Mouse (Mus musculus): Measurements from ENCODE around the gene Hoxa7. TPM values are rescaled to one million over a fixed set of nuclear protein-coding genes. Genes with fewer than 3 reads are reported as not detected.

The Hoxa7 gene
- 11.4 and 11.5 TPM in 2 replicates for polyA plus RNA-seq (2012; ENCODE audit: insufficient read depth, insufficient read length, missing spikeins)

DNA sequence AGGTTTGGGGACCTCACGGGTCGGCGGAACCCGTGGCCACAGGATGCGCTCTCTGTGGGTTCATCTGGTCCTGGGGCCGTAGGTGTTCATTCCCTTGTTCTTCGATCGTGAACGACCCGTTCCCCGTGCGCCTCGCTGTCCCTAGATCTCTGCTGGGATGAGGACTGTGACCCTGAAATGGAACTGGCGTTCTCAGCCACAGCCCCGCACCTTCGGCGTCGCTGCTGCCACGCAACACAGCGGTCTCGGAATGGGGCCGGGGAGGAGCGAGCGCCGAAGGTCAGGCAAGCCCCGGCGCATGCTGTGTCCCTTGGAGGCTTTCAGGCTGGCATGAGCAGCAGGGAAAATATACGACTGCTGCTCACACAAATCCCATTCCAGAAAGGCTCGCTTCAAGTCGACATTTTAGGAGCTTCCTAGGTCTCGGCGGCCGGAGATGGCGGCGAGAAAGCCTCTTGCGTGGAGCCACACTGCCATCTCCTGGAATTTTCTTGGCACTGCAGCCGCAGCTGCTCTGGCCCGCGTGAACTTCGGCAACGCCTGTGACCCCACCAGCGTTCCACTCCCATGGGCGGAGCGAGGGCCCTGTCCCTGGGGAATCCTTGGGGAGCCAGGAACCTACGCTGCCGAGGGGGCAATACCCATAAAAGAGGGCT is at the start of gene Hoxa7:
Hoxa7 (minus strand) TSS at position 518 of the 656 bp plus-strand sequence.
- H3K4me1 ChIP-seq (ENCODE audit: control insufficient read depth, insufficient read depth, insufficient read length, low read length) = no peaks in the 10 kb centered on the region; the same call in 1 of the 2 replicates
- no peak within 1 kb of the TSS for H3K27ac ChIP-seq (replicated peaks; ENCODE audit: low read depth, low read length)
- H3K4me3 ChIP-seq (ENCODE audit: insufficient read depth, low read depth, low read length) = peak within 1 kb of the TSS; percentile 74

DNA sequence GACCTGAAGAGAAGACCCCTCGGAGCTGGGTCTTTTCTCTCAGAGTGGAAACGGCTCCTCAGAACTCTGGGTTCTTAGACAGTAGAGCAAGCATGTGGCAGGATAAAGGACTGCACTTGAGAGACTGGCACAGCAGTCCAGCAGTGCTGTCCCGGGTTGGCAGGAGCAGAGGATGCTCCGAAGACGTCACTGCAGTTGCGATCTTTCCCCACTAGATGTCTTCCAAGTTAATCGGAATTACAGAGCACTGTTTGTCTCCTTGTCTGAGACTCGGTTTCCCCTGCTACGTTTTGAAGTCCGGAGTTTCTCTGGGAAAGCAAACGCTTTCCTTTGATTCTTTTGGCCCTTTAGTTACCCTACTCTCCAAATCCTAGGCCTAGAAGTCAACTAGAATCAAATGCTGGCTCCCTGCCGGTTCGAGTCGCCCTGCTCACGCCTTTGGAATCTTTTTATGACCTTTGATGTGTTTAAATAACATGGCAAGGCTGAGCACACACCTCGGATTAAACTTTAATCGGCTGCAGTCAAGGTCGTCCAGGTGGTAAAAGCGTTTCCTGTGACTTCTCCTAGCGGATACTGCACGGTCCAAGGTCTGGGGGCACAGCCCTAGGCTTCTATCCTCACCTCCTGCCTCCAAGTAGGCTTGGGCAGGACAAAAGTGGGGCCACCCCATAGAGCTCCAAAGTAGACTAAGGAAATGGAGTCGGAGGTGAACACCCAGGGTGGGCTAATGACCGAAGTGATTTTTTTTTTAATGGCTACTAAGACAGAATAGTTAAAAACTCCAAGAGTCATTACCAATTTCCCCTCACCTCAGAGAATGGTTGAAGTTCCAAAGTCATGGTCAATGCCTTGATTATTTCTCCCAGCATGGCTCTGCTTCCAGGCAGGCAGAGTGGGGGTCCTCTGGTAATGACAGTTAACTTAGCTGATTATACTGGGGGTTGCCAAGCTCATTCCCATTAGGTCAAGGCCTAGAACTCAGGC is 49.1 kb upstream of the Hoxa7 start:
- H3K4me3 ChIP-seq (ENCODE audit: insufficient read depth, low read depth, low read length) = no peak overlapping the region
- no peaks in the 10 kb centered on the region for H3K4me1 ChIP-seq (ENCODE audit: control insufficient read depth, insufficient read depth, insufficient read length, low read length)
- H3K27ac ChIP-seq (replicated peaks; ENCODE audit: low read depth, low read length) = no peak overlapping the region

DNA sequence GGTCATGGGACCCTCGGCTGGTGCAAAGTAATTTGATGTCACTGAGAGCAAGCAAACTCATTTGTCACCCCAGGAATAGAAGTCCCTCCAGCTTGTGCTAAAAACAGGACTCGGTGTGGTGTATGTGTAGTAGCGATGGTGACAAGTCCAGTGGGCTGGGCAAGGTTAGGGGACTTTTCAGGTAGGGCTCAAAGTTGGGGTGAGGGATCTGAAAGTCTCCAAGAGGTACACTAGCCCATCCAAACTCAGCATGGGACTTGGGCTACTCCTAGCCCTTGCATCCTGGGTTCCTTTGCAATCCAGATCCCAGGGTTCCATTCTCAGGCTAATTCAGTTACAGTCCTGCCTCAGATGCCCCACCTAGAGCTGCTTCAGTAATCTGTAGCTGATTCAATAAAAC is 47.1 kb upstream of the Hoxa7 start:
- no peak overlapping the region for H3K27ac ChIP-seq (replicated peaks; ENCODE audit: low read depth, low read length)
- H3K4me1 ChIP-seq (ENCODE audit: control insufficient read depth, insufficient read depth, insufficient read length, low read length) = no peaks in the 10 kb centered on the region
- H3K4me3 ChIP-seq (ENCODE audit: insufficient read depth, low read depth, low read length) = no peak overlapping the region

DNA sequence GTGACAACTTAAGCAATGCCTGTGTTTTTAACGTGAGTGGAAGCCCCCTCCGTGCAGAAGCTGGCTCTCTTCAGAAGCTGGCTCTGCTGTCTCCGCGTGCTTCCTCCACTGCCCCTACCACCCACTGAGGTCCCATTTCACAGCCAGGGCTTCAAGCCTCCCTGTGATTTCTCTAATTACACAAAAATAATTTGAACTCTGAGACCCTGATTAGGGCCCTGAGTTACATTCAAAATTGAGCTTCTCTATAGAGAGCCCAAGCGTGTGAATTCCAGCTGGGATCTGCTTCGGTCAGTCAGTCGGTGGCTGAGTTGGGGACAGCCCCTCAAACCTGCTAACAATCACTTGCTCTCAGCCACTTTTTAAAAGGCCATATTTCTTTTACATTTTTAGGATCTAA is 46.7 kb upstream of the Hoxa7 start:
- Histone ChIP-seq H3K27ac (replicated peaks; ENCODE audit: low read depth, low read length) (no peak overlapping the region), H3K4me3 (ENCODE audit: insufficient read depth, low read depth, low read length) (no peak overlapping the region), H3K4me1 (ENCODE audit: control insufficient read depth, insufficient read depth, insufficient read length, low read length) (no peaks in the 10 kb centered on the region)

DNA sequence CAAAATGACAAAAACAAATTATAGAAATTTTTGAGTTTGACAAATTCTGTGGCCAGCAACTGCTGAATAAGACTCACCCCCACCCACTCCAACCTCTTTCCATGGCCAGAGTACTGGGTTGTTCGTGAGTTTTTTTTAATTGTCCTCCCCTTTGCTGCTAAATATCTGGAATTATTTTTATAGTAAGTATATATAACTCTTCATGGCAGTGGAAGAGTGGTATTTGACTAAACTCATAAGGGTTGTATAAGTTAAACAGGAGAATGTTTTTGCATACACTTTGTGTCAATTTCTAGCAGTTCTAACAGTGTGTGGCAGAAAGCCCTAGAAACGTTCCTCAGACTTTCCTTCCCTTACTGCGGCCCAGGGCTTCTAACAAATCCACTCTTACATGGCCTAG is 46.0 kb upstream of the Hoxa7 start:
- H3K4me3 ChIP-seq (ENCODE audit: insufficient read depth, low read depth, low read length) = no peak overlapping the region
- H3K27ac ChIP-seq (replicated peaks; ENCODE audit: low read depth, low read length) = no peak overlapping the region
- no peaks in the 10 kb centered on the region for H3K4me1 ChIP-seq (ENCODE audit: control insufficient read depth, insufficient read depth, insufficient read length, low read length)

DNA sequence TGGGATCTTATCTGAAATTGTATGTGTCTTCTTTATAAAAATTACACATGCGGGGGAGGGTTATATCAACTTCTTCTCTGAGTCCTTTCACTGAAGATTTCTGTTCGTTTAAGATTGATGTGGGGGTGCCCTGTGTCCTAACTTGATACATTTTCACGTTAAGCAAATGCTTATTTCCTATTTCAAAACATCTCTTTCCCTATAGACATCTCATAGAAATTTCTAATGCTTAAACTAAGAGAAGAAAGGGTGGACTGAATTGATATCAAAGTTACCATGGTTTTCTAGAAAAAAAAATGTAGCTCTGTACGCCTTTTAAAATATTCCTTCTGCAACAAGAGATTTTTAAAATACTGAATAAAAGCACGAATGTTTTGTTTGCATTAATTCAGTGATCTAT is 45.6 kb upstream of the Hoxa7 start:
- H3K4me3 ChIP-seq (ENCODE audit: insufficient read depth, low read depth, low read length) = no peak overlapping the region
- no peak overlapping the region for H3K27ac ChIP-seq (replicated peaks; ENCODE audit: low read depth, low read length)
- H3K4me1 ChIP-seq (ENCODE audit: control insufficient read depth, insufficient read depth, insufficient read length, low read length) = no peaks in the 10 kb centered on the region

DNA sequence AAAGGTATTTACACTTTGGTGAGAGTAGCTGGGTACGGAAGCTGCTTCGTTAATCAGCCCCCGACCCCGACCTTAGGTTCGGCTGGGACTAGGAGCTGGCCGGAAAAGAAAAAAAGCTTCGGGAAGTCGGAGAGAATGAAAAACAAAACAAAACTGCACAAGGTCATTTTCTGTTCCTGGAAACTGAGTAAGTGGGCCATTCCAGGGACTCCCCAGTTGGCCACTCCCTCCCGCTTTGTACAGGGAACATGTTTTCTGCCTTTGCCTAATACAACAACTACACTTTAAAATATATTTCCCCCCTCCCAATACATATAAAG is 45.0 kb upstream of the Hoxa7 start:
- Histone ChIP-seq H3K4me3 (ENCODE audit: insufficient read depth, low read depth, low read length) (no peak overlapping the region), H3K27ac (replicated peaks; ENCODE audit: low read depth, low read length) (no peak overlapping the region), H3K4me1 (ENCODE audit: control insufficient read depth, insufficient read depth, insufficient read length, low read length) (no peaks in the 10 kb centered on the region)

DNA sequence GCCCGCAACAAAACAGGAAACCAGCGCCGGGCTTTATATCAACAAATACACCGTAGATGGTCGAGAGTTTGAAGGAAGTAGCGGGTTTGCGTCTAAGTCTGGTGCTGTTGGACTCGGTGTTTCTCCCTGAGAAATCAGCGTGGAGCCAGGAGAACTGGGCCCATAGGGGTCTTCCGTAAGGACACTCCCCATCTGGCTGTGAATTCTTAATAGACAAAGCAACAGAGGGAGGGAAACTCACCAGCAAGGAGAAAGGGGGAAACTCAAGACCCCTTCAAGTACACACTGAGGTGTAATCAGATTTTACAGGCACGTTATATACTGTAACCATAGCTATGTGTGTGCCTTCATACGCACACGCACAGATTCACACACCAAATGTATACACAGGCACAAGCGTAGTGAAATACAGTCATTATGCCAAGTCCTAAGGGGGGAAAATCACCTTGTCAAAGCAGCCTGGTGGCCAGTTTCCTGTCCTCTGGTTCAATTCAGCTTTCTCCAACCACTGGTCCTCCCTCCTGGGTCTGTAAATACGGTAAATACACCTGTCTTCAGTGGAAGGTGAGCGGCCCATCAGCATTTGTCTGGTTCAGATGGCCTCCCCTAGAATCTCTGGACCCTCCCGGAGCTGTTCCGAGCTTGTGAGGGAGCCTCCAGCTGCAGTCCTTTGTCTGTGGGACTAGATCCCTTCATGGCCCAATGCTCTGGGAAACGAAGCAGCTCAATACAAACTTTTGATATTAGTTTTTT is 44.4 kb upstream of the Hoxa7 start:
- Histone ChIP-seq H3K27ac (replicated peaks; ENCODE audit: low read depth, low read length) (no peak overlapping the region), H3K4me1 (ENCODE audit: control insufficient read depth, insufficient read depth, insufficient read length, low read length) (no peaks in the 10 kb centered on the region), H3K4me3 (ENCODE audit: insufficient read depth, low read depth, low read length) (no peak overlapping the region)

DNA sequence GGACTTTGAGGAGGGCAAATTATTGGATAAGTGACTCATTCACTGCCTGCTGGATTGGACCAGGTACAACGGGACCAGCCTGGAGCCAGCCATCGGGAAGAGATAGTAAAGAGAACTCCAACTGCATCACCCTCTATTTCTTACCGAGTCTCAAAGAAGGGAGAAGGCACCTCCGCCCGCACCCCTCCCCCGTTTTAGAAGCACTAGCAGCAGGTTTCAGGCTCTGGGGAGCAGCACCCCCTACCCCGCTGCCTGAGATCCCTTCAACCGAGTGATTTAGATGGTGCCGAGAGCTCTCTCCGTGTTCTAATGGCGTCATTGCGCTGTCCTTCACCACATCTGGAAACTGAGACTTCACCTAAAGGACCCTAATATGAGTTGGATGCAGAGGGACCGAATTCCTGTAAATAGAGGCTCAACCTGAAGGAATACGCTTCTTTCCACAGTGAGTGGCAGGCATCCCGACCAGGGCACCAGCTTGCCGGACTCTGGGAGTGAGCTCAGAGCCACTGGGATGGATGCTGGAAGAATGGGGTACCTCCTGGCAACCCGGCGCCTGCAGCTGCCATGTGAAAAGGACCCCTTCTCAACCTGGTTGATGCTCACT is 43.8 kb upstream of the Hoxa7 start:
- Histone ChIP-seq H3K4me3 (ENCODE audit: insufficient read depth, low read depth, low read length) (no peak overlapping the region), H3K27ac (replicated peaks; ENCODE audit: low read depth, low read length) (no peak overlapping the region), H3K4me1 (ENCODE audit: control insufficient read depth, insufficient read depth, insufficient read length, low read length) (no peaks in the 10 kb centered on the region)

DNA sequence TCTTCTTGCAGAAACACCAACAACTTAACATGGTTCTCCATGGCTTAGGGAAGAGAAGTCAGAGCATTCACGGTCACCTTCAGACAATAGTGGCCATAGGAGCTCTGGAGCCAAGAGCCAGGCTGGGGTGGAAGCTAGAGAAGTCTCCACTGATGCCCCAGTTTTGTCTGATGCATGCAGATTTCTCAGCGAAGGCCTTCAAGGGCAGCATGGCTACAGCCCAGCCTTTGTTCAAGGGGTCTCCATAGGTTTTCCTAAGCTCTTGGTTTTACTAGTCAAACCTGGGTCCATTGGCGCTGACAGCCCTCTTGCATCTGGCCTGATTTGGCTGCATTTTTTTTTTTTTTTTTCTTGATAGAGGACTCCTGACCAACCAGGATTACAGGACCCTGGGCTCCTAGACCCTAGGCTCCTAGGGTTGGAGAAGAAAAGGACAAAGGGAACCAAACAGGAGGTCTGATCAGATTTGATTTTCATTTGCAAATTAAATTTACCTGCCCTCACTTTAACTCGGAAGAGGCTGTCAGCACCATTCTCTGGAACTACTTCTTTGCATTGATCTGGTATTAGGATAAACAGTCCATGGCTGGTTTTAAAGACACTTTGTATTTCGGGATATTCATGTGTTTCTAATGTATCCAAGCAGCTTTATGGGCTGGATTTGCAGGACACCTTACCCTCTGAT is 42.6 kb upstream of the Hoxa7 start:
- Histone ChIP-seq H3K4me3 (ENCODE audit: insufficient read depth, low read depth, low read length) (no peak overlapping the region), H3K4me1 (ENCODE audit: control insufficient read depth, insufficient read depth, insufficient read length, low read length) (no peaks in the 10 kb centered on the region), H3K27ac (replicated peaks; ENCODE audit: low read depth, low read length) (no peak overlapping the region)

DNA sequence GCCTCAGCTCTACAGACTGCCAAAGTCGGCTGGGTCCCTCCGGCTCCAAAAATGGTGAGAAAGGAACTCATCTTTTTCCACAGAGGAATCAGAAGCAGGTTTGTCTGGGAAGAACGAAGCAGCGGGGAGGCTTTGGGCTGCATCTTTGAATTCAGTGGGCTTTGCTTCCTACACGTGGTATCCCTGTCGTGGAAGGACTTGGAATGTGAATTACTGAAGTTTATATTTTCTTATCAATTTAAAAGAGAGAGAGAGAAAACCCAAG is 41.6 kb upstream of the Hoxa7 start:
- no peak overlapping the region for H3K4me3 ChIP-seq (ENCODE audit: insufficient read depth, low read depth, low read length)
- no peak overlapping the region for H3K27ac ChIP-seq (replicated peaks; ENCODE audit: low read depth, low read length)
- no peaks in the 10 kb centered on the region for H3K4me1 ChIP-seq (ENCODE audit: control insufficient read depth, insufficient read depth, insufficient read length, low read length)

DNA sequence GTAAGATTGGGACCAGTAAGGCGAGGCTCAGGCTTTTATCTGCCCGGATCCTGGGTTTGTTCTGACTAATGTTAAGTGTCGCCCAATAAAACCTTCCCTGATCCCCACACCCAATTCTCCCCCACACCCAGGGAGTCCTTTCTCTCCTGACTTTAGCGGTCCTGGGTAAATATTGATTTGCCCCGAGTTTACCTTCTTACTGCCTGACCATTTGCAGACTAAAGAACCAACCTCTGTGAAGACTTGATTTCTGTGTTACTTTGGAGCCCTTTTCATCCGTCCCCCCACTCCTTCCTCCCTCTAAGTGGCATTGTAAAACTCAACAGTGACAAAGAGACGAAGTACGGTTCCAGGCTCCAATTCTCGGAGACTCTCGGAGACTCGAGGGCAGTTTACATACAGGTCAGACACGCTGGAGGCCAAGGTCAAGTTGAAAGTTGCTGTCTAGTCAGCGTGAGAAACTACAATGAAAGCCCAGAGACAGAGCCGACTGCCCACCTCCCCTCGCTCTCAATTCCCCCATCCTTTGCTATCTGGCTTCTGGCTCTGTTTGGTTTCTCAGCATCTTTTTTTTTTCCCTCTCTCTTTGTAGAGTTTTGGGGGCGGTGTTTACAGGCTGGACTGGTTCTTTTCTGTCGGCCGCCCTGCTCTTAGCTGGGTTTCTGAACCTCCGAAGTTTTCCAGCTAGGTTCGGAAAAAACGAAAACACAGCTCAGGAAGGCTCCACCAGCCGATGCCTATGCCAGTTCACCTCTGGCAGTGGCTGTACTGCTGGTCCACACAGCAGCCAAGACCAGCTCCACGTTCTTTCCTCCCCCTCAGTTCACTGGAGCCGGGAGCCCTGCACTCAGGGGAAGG is 41.0 kb upstream of the Hoxa7 start:
- H3K4me3 ChIP-seq (ENCODE audit: insufficient read depth, low read depth, low read length) = no peak overlapping the region

DNA sequence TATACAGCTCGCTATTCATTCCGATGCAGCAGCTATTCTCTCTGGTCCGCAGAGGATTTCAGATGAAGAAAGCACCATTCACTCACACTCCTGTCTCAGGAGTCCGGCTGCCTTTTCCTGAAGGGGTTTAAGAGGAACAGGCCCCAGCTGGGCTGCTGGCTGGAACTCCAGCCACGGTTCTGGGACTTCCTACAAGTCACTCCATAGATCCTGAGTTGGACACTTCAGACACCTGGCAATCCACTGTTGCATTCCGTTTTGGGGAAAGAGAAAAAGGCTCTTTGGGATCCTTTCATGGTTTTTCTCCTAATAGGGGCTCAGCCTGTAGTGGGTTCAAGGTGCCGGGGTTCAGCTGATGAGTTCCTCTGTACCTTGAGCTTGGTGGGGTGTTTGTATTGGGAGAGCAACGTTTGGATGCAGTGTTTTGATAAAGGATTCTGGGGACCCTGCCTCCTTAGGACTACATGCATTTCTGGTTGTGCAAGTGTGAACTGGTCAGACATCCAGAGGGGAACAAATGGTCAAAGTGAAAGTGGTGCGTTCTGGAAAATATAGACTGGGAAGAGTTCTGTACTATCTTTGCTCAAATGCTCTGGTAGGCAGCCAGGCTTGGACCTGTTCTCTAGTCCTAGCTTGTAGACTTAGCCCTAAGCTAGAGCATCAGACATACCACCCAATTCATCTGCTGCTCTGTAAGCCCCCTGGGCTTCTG is 40.3 kb upstream of the Hoxa7 start:
- Histone ChIP-seq H3K4me3 (ENCODE audit: insufficient read depth, low read depth, low read length) (no peak overlapping the region), H3K4me1 (ENCODE audit: control insufficient read depth, insufficient read depth, insufficient read length, low read length) (no peaks in the 10 kb centered on the region), H3K27ac (replicated peaks; ENCODE audit: low read depth, low read length) (no peak overlapping the region)

More for the DNA sequence above, 41.0 kb upstream of the Hoxa7 start:
- H3K4me1 ChIP-seq (ENCODE audit: control insufficient read depth, insufficient read depth, insufficient read length, low read length) = no peaks in the 10 kb centered on the region
- H3K27ac ChIP-seq (replicated peaks; ENCODE audit: low read depth, low read length) = no peak overlapping the region

Measured in brown adipose tissue, adult 24 weeks (tissue).